Mouse (Mus musculus) C2C12 (cell line): ENCODE data around the gene D1Pas1.

ENCODE experiments used
- CEBPB ChIP-seq: IDR thresholded peaks from one replicate; pipeline ENCODE4 v1.6.1; 2011; ENCODE audit warnings: low read depth, mild to moderate bottlenecking, control low read depth, moderate library complexity
- CTCF ChIP-seq: IDR thresholded peaks from one replicate; pipeline ENCODE4 v1.5.1; 2011; ENCODE audit not compliant: control insufficient read depth, insufficient read depth, insufficient read length
- FOSL1 ChIP-seq: IDR thresholded peaks from one replicate; pipeline ENCODE4 v1.8.0; 2011; ENCODE audit warnings: mild to moderate bottlenecking, low read length; ENCODE audit not compliant: poor library complexity, insufficient read depth, severe bottlenecking
- MAX ChIP-seq: IDR thresholded peaks from one replicate; pipeline ENCODE4 v1.6.1; 2011; ENCODE audit warnings: mild to moderate bottlenecking, control low read depth
- USF1 ChIP-seq: IDR thresholded peaks from one replicate; pipeline ENCODE4 v1.6.1; 2011; ENCODE audit warnings: low read depth, mild to moderate bottlenecking, control low read depth, moderate library complexity

GRCm38 (mm10) chr1:186934205-186934604, 33.0 kb upstream of the D1Pas1 start:
- TF ChIP-seq CEBPB (no peak), CTCF (no peak), USF1 (no peak), MAX (no peak), FOSL1 (no peak)
